Mouse (Mus musculus) mouse embryonic stem cell (cell line): Measurements from ENCODE around the gene Ppp1r18.

ENCODE experiments used
- in situ Hi-C, 2 experiments: fragments of 300-500 bp; cut with MboI; formaldehyde crosslinking; loops; 1 replicate in 1 of 2; 3 replicates in 1 of 2; pipeline ENCODE4 v1.14.3; 2019 to 2020; ENCODE audit warnings: low sequenced_read_pairs in 2 of 2, low pct_unique_long_range_greater_than_20kb in 1 of 2, mixed read lengths in 1 of 2; ENCODE audit not compliant: unreplicated experiment in 1 of 2

The Ppp1r18 gene

DNA sequence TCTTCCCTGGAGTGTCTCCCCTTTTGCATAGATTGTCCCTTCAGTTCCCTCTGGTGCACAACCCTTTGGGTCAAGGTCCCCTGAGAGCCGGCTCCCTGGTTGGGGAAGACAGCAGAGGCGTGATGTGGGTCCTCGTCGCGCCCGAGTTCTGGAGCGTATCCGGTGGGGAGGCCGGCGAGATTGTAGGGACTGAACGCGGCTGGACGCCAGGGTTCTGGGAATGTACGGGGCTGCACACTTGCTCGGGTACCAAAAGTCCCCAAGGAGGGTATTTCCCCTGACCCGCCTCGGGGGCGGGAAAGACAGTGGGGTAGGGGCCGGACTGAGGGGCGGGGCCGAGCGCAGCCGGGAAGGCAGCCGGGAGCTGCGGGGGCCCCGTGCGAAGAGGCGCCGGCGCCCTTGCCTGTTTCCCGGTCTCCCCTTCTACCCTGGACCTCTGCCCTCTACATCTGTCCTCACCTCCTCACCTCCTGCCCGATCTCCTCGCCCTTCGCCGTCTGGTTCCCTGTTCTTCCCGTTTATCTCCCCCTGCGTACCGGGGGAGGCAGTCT is 963 bp downstream of the Ppp1r18 start:
- in situ Hi-C loops, result loop anchor here in 1 of 2 experiments (5.0 kb wide), 1 partner anchor 39 kb away; no protein-coding TSS in a partner anchor

DNA sequence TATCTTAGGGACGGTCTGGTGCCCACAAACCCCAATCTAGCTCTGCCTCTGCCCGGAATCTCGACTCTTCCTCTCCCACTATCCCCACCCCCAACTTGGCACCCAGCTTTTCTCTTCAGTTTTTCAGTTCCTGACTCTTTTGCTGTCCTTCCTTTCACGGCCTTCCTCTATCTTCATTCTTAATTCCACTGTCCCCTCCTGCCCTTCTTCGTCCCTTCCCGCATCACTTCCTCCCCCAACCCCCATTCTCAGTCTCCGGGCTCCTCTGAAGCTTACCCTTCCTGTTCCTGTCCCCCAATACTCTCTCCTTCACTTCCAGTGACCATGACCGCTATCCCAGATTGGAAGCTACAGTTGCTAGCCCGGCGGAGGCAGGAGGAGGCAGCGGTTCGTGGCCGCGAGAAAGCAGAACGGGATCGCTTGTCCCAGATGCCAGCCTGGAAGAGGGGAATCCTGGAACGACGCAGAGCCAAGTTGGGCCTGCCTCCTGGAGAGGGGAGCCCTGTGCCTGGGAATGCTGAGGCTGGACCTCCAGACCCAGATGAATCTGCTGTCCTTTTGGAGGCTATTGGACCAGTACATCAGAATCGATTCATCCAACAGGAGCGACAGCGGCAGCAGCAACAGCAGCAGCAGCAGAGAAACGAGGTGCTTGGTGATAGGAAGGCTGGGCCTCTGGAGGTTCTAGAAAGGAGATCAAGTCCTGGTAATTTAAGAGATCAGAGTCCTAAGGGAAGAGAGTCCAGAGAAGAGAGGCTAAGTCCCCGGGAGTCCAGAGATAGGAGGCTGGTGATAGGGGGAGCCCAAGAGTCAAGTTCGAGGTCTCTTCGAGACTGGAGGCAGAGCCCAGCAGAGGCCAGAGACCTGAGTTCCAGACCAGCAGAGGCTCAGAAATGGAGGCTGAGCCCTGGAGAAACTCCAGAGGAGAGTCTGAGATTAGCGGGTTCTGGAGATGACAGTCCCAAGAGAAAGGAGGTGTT is 1.8 kb downstream of the Ppp1r18 start:
- in situ Hi-C loops, result loop anchor here in 1 of 2 experiments (5.0 kb wide), 1 partner anchor 40 kb away; no protein-coding TSS in a partner anchor

DNA sequence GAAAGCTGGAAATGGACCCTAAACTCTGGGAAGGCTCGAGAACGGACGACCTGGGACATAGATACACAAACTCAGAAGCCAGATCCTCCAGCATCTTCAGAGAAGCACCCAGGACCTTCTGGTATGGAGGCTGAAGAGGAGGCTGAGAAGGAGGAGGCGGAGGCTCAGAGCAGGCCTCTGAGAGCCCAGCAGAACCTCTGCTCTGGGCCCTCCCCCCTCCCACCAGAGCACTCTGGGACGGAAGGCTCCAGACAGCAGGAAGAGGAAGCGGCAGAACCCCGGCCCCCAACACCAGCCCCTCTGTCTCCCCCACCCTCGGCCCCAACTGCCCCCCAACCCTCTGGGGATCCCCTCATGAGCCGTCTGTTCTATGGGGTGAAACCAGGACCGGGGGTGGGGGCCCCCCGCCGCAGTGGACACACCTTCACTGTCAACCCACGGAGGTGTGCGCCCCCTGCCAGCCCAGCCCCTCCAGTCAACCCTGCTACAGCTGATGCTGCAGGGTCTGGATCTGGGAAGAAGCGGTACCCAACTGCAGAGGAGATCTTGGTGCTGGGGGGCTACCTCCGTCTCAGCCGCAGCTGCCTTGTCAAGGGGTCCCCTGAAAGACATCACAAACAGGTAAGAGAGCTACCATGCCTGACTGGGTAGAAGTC is 2.9 kb downstream of the Ppp1r18 start:
- in situ Hi-C loops, result loop anchor here in 1 of 2 experiments (5.0 kb wide), 1 partner anchor 41 kb away; no protein-coding TSS in a partner anchor

DNA sequence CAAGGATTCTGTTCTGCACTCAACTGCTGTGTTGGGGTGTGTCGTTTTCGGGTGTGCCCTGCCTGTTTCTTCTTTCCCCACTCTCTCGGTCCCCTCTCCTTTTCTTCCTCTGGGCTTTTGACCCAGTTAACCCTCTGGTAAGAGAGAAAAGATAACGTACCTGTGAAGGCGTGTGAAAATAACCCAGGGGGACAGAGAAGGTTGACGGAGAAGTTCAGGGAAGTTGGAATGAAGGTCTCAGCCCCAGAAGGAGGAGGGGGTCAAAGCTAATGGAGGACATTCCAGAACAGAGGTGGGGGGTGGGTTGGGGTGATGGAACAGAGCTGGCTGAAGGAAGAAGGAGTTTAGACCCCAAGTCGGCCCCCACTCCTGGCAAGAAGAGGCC is 3.6 kb downstream of the Ppp1r18 start:
- in situ Hi-C loops, result loop anchor here in 1 of 2 experiments (5.0 kb wide), 1 partner anchor 42 kb away; no protein-coding TSS in a partner anchor

DNA sequence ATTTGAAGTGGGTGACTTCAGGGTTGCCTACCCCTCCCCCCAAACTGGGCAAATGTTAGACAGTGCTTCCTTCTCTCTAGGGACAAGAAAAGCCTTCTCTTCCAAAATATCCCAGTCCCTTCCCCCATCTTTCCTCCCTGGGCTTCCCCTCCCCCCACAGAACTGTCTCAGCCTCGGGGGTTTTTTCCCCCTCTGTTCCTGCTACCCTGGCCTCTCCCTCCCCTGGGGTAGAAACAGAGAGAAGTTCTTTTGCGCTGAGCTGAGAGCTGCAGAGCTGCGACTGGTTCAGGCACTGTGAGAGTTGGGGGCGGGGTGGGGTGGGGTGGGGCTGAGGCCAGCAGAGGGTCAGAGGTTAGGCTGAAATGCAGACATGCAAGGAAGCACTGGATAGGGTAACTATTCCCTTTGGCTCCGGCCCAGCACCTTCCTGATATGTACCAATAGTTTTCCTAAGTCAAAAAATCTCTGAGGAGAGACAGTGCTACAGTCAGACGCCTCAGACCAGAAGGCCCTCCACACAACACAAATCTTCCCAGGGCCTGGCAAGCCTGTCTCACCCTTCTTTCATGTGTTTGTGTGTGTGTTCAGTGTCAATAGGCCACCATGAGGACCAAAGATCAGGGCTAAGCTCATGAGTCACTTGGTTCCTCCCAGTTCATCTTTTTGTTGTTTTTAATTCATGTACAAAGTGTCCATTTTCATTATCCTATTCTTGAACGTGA is 4.1 kb downstream of the Ppp1r18 start:
- in situ Hi-C loops, result loop anchor here (5.0 kb wide), 1 partner anchor 42 kb away; no protein-coding TSS in a partner anchor

DNA sequence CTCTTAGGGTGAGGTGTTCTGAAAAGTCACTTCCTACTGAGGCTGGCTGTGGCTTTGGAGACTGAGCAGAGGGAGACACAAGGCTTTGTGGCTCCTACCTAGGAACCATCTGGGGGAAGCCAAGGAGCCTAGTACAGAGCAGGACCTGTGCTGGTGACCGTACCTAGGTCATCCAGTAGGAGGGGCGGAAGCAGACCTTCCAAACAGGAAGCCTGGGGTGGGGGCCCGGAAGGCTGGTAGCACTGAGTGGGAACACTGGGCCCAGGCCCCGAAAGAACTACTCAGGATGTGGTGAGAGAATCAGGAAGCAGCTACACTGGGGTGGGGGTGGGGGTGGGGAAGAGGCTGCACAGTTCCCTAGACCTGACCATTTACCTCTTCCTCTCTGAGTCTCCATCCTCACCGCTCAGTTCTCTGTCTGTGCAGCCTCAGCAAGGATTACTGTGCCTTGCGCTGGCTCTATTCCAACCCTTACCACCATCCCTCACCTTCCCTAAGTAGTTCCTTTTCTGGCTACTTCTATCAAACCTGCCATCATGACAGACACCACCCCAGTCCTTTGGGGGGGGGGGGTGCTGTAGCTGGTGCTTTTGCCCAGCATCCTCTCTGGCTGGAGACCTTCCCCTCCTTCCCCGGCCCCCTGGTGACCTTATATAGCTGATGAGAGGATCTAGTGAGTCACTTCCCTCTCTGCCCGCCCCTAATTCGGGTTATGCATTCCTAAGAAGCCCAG is 4.9 kb downstream of the Ppp1r18 start:
- in situ Hi-C loops, result loop anchor here in 1 of 2 experiments (5.0 kb wide), 1 partner anchor 43 kb away; no protein-coding TSS in a partner anchor

DNA sequence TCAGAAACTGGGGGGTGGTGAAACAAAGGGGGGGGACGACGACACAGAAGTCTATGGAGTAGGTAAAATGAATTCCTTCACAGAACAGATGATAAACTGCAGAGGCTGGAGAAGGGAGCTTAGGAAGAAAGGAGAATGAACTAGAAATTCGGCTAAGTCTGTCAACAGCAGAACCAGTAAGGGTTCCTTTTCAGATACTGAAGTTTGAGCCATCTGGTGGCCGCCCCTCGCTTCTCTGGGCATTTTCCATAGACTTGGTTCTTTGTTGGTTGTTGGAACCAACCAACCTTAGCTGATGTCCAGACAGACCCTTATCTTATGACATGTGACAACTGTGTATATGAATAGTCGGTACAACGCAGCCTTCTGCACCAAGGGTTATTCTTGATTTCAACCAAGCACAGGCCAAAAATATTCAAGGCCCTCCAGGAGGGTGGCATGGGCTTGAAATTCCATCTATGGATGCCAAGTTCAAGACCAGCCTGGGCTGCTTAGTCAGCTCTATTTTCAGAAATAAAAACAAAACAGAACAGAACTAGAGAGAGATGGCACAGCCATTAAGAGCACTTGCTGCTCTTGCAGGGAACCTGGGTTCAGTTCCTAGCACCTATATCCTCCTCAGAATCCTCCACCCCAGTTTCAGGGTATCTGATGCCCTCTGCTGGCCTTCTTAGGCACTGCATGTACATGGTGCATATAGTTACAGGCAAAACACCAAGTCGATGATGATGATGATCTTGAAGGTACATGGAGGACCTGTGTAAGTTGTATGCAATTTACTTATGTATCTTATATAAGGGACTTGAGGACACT is 5.7 kb downstream of the Ppp1r18 start:
- in situ Hi-C loops, result loop anchor here in 1 of 2 experiments (5.0 kb wide), 1 partner anchor 44 kb away; no protein-coding TSS in a partner anchor

DNA sequence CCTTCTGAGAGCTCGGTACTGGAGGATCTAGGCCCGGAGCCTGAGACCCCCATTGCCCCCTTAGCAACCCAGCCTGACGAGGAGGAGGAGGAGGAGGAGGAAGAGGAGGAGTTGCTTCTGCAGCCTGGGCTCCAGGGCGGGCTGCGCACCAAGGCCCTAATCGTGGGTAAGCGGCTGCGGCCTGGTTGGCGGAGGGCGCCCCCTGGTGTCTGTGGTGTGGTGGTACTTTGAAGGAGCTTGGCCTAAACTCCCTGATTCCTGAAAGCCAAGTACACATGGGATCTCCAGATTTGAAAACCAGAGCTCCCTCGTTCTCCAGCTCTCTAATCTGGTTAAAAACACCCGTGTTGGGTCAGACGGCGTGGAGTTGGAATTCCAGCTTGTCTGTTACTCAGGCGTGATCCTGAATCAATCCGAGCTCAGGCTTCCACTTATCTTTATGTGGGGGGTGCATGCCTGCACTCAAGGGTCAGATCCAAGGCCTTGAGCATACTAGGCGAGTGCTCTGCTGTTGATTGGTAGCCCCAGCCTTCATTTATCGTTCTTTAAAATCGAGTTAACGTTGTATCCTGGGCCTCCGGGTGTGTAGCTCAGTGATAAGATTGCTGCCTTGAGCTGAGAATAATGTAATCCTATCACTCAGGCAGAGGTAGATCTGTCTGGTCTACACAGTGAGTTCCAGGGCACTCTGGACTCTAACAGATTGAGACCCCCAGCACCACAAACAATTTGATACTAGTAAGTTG is 8.6 kb downstream of the Ppp1r18 start:
- in situ Hi-C loops, result loop anchor here in 1 of 2 experiments (5.0 kb wide), 1 partner anchor 47 kb away; no protein-coding TSS in a partner anchor

DNA sequence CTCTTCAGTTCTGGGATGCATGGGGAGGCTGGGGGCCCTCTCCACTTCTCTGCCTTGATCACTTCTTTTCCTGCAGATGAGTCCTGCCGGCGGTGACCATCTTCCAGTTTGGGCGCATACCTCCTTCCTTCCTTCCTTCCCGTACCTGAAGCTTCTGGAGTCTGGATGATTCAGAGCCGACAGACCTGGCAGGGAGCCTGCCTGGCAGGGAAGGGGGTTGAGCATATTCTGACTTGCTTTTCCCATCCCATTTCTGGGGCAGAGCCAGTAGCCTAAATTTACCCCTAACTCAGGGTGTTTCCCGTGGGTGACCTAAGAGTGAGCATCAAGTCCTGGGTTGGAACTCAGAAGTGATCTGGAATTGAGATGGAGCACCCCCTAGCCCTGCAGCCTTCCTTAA is 9.3 kb downstream of the Ppp1r18 start:
- in situ Hi-C loops, result loop anchor here in 1 of 2 experiments (5.0 kb wide), 1 partner anchor 47 kb away; no protein-coding TSS in a partner anchor

DNA sequence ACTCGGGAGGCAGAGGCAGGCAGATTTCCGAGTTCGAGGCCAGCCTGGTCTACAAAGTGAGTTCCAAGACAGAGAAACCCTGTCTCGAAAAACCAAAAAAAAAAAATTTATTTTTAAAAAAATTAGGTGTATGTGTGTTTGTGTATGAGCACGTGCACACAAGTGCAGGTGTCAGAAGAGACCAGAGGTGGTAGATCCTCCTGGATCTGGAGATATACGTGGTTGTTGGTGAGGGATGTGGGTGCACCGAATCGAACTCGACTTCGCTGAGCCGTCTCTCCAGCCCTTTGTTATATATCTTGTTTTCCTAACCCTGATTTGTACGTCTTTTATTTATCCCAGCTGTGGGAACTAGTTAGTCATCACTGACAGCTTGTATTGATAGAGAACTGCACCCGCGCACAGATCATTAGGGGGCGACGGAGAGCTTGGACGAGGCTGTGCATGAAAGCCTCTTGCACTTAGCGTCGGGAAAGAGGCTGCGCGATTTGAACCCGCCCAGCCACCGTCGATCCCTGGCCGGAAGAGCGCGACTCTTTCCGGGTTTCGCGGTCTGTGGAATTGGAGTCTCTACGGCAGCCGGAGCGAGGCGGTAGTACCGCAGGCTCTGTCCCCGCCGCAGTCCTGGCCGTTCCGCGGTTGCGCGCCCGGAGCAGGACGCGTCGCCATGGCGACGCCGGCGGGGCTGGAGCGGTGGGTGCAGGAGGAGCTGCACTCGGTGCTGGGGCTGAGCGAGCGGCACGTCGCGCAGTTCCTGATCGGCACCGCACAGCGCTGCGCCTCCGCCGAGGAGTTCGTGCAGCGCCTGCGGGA is 14.1 kb downstream of the Ppp1r18 start, which contains the start of gene Dhx16:
Dhx16 (plus strand) TSS at position 575 of the 813 bp plus-strand sequence.
- in situ Hi-C loops, result no loop called here

DNA sequence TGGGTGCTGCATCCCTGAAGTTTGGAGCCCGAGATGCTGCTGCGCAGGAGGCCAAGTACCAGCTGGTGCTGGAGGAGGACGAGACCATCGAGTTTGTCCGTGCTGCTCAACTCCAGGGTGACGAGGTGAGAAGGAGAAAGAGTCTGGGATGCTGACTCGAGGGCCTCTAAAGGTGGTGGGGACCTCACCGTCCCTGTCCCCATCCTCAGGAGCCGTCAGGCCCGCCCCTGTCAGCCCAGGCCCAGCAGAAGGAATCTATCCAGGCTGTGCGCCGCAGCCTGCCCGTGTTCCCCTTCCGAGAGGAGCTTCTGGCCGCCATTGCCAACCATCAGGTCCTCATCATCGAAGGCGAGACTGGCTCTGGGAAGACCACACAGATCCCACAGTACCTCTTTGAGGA is 17.5 kb downstream of the Ppp1r18 start:
- in situ Hi-C loops, result no loop called here

DNA sequence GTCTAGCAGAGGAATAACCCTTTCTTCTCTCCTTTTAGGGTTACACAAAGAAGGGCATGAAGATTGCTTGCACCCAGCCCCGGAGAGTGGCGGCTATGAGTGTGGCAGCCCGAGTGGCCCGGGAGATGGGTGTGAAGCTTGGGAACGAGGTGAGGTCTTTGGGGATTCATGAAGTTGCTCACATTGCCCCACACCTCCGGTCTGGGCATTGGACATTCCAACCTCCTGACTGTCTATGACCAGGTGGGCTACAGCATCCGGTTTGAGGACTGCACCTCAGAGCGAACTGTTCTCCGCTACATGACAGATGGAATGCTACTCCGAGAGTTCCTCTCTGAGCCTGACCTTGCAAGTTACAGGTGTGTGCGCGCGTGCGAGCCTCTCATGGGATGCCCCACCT is 18.4 kb downstream of the Ppp1r18 start:
- in situ Hi-C loops, result no loop called here

DNA sequence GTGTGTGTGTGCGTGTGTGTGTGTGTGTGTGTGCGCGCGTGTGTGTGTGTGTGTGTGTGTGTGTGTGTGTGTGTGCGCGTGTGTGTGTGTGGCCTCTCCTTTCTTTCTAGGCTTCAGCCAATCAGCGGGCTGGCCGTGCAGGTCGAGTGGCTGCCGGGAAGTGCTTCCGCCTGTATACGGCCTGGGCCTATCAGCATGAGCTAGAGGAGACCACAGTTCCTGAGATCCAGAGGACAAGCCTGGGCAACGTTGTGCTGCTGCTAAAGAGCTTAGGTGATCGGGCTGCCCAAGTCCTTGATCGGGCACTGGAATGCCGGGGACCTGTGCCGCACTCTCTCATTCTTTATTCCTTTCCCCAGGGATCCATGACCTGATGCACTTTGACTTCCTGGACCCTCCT is 22.3 kb downstream of the Ppp1r18 start:
- in situ Hi-C loops, result no loop called here

DNA sequence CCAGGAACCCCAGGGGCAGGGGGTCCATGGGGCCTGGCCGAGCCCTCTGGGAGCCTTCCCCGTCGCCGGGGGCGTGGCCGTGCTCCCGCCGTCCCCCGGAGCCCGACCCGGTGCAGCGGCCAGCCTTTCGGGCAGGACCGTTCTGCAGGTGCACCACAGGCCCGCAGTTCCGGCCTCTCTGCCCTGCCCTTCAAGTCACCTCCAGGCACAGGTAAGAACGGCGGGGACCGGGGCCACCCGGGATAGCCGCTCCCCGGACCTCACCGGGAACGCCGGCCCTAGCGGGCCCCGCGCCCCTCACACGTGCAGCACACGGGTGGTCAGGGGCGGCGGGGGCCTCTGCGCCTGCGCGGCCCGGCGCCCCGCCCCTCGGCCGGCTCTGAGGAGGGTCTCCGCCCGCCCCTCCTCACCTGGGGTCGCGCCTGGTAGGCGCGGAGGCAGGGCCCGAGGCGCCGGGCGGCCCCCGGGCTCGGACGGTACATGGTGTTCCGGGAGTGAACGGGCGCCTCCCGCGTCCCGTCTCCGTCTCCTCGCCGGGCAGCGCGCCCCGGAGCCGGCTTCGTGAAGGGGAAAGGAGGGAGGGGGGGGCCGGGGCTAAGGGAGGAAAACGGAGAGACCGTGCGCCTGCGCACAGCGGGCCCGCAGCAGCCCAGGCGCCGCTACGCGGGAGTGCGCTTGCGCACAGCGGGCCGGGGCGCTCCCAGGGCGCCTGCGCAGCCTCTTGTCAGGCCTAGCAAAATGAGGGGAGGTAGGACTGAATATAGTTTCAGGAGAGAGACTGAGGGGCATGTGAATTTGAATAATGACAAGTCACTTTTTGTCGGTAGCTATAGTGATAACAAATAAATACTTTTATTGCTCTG is 31.6 kb downstream of the Ppp1r18 start, which contains the start of gene 2310061I04Rik:
2310061I04Rik (minus strand) TSS at position 651 of the 863 bp plus-strand sequence.
- in situ Hi-C loops, result no loop called here
